Mouse (Mus musculus) neural tube, embryonic 14.5 days (tissue): ENCODE results near the gene Gm20388. TPM values are rescaled to one million over a fixed set of nuclear protein-coding genes. Genes with fewer than 3 reads are reported as not detected.

ENCODE experiments used
- ATAC-seq: fragments of 200-750 bp; cut with Nextera tagmentation; 2 replicates; pipeline ENCODE4 v1.8.0; 2017; ENCODE audit warnings: low read depth, mild to moderate bottlenecking, moderate TSS enrichment, moderate library complexity
- H3K27ac ChIP-seq: fragments of 300-500 bp; sonication (generic); 2 replicates; pipeline ENCODE4 v1.5.1; 2014; ENCODE audit warnings: low read depth, mild to moderate bottlenecking, control low read depth, low read length, moderate library complexity, mixed read lengths
- H3K27me3 ChIP-seq: fragments of 300-500 bp; sonication (generic); 2 replicates; pipeline ENCODE4 v1.6.1; 2014; ENCODE audit warnings: low read length; ENCODE audit not compliant: control insufficient read depth, insufficient read depth
- H3K36me3 ChIP-seq: fragments of 300-500 bp; sonication (generic); 2 replicates; pipeline ENCODE4 v1.6.1; 2014; ENCODE audit warnings: low read length, mixed read lengths; ENCODE audit not compliant: control insufficient read depth, insufficient read depth
- H3K4me1 ChIP-seq: fragments of 300-500 bp; sonication (generic); 2 replicates; pipeline ENCODE4 v1.6.1; 2014; ENCODE audit warnings: low read length; ENCODE audit not compliant: control insufficient read depth, insufficient read depth
- H3K4me2 ChIP-seq: fragments of 300-500 bp; sonication (generic); 2 replicates; pipeline ENCODE4 v1.6.1; 2014; ENCODE audit warnings: mild to moderate bottlenecking, low read depth, low read length, control low read depth
- H3K4me3 ChIP-seq: fragments of 300-500 bp; sonication (generic); 2 replicates; pipeline ENCODE4 v1.5.1; 2014; ENCODE audit warnings: low read depth, low read length, control low read depth, mixed read lengths
- H3K9ac ChIP-seq: fragments of 300-500 bp; sonication (generic); replicated peaks from 2 replicates; pipeline ENCODE4 v1.6.1; 2014; ENCODE audit warnings: low read depth, mild to moderate bottlenecking, control low read depth, low read length, mixed read lengths
- H3K9me3 ChIP-seq: fragments of 300-500 bp; sonication (generic); 2 replicates; pipeline ENCODE4 v1.6.1; 2016; ENCODE audit warnings: low read length; ENCODE audit not compliant: control insufficient read depth
- WGBS: fragments of 180-500 bp; shearing (Covaris S2); extraction: QIAGEN DNeasy Blood & Tissue Kit; methylation state at CpG from one replicate; pipeline ENCODE4 v1.1.7; 2014; 5-methylcytosine and 5-hydroxymethylcytosine counted together
- polyA plus RNA-seq: library from polyadenylated mRNA; unstranded; fragments of >200 nt; fragmentation: Nextera tagmentation; extraction: Ambion mirVana; gene quantifications from 2 replicates; pipeline ENCODE4 v1.2.1, GENCODE M21; 2014

Gene Gm20388
- polyA plus RNA-seq, 1 experiment from 2014 or later, result 10.3 TPM

DNA sequence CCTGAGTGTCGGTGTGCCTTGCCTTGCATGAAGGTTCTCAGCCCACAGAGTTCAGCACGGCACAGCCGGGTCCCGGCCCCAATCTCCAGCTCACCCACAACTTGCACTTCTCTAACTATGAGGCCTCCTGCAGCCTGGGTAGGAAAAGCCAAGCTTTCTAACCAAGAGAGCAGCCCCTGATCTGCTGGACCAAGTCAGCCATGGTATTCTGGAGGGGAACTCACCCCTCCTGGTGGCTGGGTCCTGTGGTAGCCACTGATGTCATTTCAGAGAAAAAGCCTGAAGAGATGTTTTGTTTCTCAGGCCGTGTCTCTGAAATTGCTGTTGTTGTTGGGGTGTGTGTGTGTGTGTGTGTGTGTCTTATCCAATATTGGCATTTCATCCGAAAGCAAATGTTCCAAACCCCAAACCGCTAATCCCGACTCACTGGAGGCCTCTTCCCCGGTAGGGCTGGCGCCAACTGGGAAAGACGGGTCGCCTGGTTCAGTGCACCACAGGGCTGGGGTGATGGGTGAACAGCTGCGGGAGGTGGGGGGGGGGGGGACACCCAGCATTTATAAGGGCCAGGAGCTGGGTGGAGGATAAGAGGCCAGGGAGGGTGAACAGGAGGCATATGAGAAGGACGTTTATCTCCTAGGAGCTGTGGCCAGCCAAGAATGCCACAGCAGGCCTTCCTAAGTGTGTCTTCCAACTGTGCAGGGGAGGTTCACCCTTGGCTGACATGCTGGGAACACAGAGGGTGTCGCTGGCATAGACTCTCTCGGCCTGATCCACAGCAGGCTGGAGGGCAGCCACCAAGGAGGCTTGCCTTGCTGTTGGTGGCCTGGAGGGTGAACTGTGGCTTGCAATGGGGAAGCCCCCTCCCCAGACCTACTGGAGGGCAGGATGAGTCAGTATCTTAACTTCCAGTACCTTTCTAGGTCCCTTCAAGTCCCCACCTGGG is 1286.4 kb downstream of the Gm20388 start:
- WGBS, result 82% methylated on average over 16 of the region's 16 CpGs
- ATAC-seq, result no peak
- H3K36me3 ChIP-seq, result no peaks in the 10 kb centered on the region
- H3K9ac ChIP-seq, result no peak overlapping the region
- no peak overlapping the region for H3K4me2 ChIP-seq
- no peak overlapping the region for H3K27ac ChIP-seq
- no peaks in the 10 kb centered on the region for H3K4me1 ChIP-seq
- no peak overlapping the region for H3K4me3 ChIP-seq
- H3K9me3 ChIP-seq, result no peaks in the 10 kb centered on the region
- no peaks in the 10 kb centered on the region for H3K27me3 ChIP-seq

DNA sequence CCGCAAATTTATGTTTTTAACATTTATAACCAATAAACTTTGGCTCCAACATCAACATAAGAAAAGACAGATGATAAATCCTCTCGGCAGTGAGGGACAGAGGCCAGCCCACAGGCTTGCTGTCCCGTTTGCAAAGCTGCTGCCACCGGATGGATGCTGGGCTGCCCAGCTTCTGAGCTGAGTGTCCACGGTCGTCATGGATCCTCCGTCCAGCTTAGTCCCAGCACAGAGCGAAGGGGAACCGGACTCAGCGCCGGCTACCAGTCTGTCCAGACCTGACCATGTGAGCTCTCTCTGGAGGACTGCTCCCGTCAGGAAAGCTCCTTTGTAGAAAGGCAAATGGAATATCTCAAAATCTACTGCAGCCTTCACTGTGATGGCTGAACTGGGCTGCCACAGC is 1289.4 kb downstream of the Gm20388 start:
- no peak for ATAC-seq
- Histone ChIP-seq H3K27me3 (no peaks in the 10 kb centered on the region), H3K4me3 (no peak overlapping the region), H3K4me2 (no peak overlapping the region), H3K27ac (no peak overlapping the region), H3K4me1 (no peaks in the 10 kb centered on the region), H3K9me3 (no peaks in the 10 kb centered on the region), H3K9ac (no peak overlapping the region), H3K36me3 (no peaks in the 10 kb centered on the region)
- WGBS, result 68% methylated on average over 12 of the region's 12 CpGs

DNA sequence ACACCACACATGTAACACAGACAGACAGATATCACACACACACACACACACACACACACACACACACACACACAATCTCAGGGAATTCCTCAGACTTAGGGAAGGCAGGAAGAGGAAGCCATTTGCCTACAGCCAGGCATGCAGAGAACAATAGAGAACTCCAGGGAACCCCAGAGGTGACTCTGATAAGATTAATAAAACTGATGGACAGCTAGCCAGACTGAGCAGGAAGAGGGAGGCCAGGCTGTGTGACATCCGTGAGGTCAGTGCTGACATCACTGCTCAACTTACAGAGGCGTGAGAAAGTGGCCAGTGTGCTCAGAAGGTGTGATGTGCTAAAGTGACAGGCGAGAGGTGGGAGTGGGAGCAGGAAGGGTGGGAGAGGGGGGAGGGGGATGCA is 1290.3 kb downstream of the Gm20388 start:
- Histone ChIP-seq H3K9ac (no peak overlapping the region), H3K27ac (no peak overlapping the region), H3K27me3 (no peaks in the 10 kb centered on the region), H3K4me1 (no peaks in the 10 kb centered on the region), H3K36me3 (no peaks in the 10 kb centered on the region), H3K4me3 (no peak overlapping the region), H3K9me3 (no peaks in the 10 kb centered on the region), H3K4me2 (no peak overlapping the region)
- ATAC-seq, result no peak
- WGBS, result 51% methylated on average over 3 of the region's 3 CpGs

DNA sequence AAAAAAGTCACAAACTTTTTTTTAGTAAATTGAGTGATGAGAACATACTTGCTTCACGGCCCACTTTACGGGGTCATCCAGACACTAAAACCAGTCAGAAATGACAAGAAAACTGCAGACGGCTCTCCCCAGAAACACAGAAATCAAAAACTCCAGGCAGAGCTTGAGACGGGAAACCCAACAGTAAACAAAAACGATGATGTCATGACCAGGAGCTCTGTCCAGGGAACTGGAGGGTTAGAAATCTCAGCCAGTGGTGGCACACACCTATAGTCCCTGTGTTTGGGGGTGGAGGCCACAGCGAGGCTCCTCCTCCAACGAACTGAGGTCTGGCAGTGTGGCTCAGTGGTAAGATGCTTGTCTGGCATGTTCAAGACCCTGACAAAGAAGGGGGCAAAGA is 1291.0 kb downstream of the Gm20388 start:
- H3K4me3 ChIP-seq, result no peak overlapping the region
- no peaks in the 10 kb centered on the region for H3K27me3 ChIP-seq
- H3K4me2 ChIP-seq, result no peak overlapping the region
- H3K9ac ChIP-seq, result no peak overlapping the region
- ATAC-seq, result no peak
- 85% methylated on average over 7 of the region's 7 CpGs for WGBS
- H3K4me1 ChIP-seq, result no peaks in the 10 kb centered on the region
- H3K27ac ChIP-seq, result no peak overlapping the region
- no peaks in the 10 kb centered on the region for H3K9me3 ChIP-seq
- no peaks in the 10 kb centered on the region for H3K36me3 ChIP-seq

DNA sequence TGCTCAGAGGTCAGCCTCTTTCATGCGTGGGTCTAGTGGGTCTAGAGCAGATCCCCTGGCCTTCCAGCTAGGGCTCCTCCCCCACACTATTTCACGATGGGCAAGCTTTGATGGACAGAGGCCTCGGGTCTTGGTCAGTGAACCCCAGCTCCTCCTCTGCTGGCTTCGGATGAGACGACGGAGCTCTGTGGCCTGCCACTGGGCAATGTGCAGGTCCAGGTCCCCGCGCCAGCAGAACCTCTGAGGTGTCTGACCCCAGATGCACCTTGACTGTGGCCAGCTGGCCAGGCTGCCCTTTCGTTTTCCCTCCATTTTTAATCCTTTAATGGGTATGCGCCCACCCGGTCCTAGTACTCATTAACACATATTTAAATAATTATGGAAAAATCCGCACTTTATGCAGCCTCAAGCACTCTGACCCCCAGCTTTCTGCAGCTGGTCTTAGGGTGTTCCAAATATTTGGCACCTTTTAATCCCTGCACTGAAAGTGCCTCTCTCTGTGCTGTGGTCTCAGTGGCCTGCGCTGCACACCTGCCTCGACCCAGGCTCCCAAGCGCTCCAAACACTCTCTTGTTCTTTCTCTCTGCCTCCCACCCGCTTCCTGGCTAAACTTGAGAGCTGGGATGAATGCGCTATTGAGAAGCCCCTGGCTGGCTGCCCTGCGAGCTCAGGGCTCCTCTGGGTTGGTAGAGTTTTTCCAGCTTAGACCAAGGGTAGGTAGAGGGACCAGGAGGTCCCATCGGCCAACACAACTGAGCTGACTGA is 1293.2 kb downstream of the Gm20388 start:
- no peaks in the 10 kb centered on the region for H3K36me3 ChIP-seq
- WGBS, result 71% methylated on average over 19 of the region's 19 CpGs
- no peaks in the 10 kb centered on the region for H3K4me1 ChIP-seq
- no peak overlapping the region for H3K9ac ChIP-seq
- no peak overlapping the region for H3K4me3 ChIP-seq
- H3K4me2 ChIP-seq, result no peak overlapping the region
- ATAC-seq, result no peak
- no peaks in the 10 kb centered on the region for H3K9me3 ChIP-seq
- H3K27ac ChIP-seq, result no peak overlapping the region
- H3K27me3 ChIP-seq, result no peaks in the 10 kb centered on the region

DNA sequence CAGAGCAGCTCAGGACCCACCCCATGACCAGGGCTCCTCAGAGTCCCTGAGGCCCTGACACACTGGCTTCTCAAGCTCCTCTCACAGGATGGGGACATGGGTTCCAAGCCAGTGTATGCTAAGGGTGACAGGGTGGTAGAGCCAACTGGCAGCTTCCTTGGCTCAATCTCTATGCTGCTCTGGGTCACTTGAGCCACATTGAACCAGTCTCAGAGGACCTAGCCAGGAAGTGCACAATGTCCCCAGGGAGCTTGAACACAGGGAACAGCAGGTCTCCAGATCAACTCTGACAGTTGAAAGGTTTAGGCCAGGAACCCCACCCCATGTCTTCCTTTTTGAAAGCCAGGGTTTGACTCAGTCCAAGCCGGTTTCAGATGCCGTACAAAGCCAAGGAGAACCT is 1296.5 kb downstream of the Gm20388 start:
- no peak overlapping the region for H3K27ac ChIP-seq
- 100% methylated on average over 2 of the region's 2 CpGs for WGBS
- no peak overlapping the region for H3K4me2 ChIP-seq
- H3K9ac ChIP-seq, result no peak overlapping the region
- no peak overlapping the region for H3K4me3 ChIP-seq
- no peak for ATAC-seq
- H3K4me1 ChIP-seq, result no peaks in the 10 kb centered on the region
- no peaks in the 10 kb centered on the region for H3K9me3 ChIP-seq
- no peaks in the 10 kb centered on the region for H3K27me3 ChIP-seq
- no peaks in the 10 kb centered on the region for H3K36me3 ChIP-seq

DNA sequence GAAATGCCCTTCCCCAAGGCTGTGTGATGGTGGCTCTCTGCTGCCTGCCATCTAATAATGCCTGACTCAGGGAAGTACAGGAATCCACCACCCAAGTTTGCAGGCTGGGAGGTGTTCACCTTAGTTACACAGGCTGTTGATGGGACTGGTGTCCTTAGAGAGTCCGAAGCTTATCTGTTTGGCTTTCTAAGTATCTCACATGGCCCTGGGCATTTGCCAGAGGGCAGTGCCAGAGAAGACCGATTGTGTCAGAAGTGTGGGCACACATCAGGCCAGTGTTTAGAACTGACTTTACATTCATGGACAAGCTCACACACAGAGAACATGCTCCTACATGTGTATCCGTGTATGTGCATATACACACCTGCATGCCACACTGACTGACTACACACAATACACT is 1300.0 kb downstream of the Gm20388 start:
- Histone ChIP-seq H3K27ac (no peak overlapping the region), H3K4me1 (no peaks in the 10 kb centered on the region), H3K9me3 (no peaks in the 10 kb centered on the region), H3K36me3 (no peaks in the 10 kb centered on the region), H3K4me2 (no peak overlapping the region), H3K4me3 (no peak overlapping the region), H3K9ac (no peak overlapping the region), H3K27me3 (no peaks in the 10 kb centered on the region)
- WGBS, result 96% methylated on average over 3 of the region's 3 CpGs
- ATAC-seq, result no peak

DNA sequence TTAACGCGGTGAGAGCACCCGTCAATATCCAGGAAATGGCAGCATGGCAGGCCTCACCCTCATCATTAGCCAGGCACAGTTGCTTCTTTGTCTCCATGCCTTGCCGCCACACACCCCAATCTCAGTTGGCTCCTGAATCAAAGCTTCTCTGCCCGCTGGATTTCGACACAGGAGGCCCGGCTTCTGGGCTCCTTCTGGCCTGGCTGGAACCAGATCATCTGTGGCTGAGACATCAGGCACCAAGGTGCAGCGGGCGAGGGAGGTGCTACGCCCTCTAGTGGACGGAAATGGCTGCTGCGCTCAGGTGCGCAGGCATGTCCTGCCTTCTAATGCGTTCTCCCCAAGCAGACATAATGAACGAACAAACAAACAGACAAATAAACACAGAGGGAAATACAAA is 1302.6 kb downstream of the Gm20388 start:
- H3K9me3 ChIP-seq, result no peaks in the 10 kb centered on the region
- no peaks in the 10 kb centered on the region for H3K36me3 ChIP-seq
- no peaks in the 10 kb centered on the region for H3K4me1 ChIP-seq
- no peak overlapping the region for H3K9ac ChIP-seq
- no peak overlapping the region for H3K4me2 ChIP-seq
- ATAC-seq, result no peak
- no peak overlapping the region for H3K27ac ChIP-seq
- H3K4me3 ChIP-seq, result no peak overlapping the region
- WGBS, result 54% methylated on average over 15 of the region's 15 CpGs
- H3K27me3 ChIP-seq, result no peaks in the 10 kb centered on the region

DNA sequence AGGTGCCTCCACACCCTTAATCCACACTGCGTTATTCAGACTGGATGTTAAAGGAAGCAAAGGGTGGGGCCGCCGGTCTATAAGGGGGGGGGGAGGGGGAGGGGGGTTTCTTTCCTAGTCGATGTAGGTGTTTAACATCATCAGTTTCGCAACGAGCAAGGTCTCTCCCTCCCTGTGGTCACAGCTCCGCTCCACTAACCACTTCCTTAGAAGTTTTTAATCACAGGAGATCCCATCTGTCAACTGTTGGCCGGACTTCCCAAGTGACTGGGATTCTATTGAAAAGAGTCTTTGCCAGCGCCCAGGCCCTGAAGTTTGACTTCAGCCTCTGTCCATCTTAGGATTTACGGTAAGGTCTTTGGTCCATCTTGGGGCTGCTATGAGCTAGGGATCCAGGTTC is 1303.0 kb downstream of the Gm20388 start:
- Histone ChIP-seq H3K4me2 (no peak overlapping the region), H3K4me1 (no peaks in the 10 kb centered on the region), H3K4me3 (no peak overlapping the region), H3K9me3 (no peaks in the 10 kb centered on the region), H3K36me3 (no peaks in the 10 kb centered on the region), H3K27me3 (no peaks in the 10 kb centered on the region), H3K9ac (no peak overlapping the region), H3K27ac (no peak overlapping the region)
- WGBS, result 60% methylated on average over 10 of the region's 10 CpGs
- ATAC-seq, result no peak
